Mouse (Mus musculus): ENCODE data around the gene Rtn4r. TPM values are rescaled to one million over a fixed set of nuclear protein-coding genes. Genes with fewer than 3 reads are reported as not detected.

The Rtn4r gene
- total RNA-seq (2021), result 1 to 10 TPM; 3.6 to 5.5 TPM
- long read RNA-seq, experiment 1, result 0 reads
- long read RNA-seq, experiment 2, partial matches to known transcripts, result 3 of 4 reads
- long read RNA-seq, experiment 2, other reads (novel, unspliced or antisense), result 0 of 4 reads

DNA sequence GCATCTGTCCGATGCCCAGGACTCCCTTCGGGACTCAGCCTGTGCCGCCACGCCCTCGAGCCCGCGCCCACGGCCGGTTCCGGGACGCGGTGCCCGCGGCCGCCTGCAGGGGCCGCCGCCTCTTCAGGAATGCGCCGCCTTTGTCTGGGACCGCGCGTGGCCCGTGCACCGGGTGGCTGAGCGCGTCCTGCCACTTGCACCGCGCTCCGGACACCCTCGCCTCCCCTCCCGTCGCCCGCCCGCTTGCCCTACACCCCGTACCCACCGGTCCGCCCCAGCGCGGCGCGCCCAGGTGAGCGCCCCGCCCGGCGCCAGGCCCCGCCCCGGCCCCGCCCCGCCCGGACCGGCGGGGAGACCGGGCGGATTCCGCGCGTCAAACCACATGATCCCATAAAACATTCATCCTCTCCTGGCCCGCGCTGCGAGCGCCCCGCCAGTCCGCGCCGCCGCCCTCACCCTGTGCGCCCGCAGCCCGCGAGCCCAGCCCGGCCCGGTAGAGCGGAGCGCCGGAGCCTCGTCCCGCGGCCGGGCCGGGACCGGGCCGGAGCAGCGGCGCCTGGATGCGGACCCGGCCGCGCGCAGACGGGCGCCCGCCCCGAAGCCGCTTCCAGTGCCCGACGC is at the start of gene Rtn4r:
TSS of gene Rtn4r (plus strand) at position 402 of the 621 bp plus-strand sequence.
- peak; percentile 30 to 66 for DNase-seq

- peak; percentile 63 to 65 for DNase-seq
Measured at GRCm38 (mm10) chr16:18078314-18079015, 49.0 kb upstream of the Rtn4r start.

DNA sequence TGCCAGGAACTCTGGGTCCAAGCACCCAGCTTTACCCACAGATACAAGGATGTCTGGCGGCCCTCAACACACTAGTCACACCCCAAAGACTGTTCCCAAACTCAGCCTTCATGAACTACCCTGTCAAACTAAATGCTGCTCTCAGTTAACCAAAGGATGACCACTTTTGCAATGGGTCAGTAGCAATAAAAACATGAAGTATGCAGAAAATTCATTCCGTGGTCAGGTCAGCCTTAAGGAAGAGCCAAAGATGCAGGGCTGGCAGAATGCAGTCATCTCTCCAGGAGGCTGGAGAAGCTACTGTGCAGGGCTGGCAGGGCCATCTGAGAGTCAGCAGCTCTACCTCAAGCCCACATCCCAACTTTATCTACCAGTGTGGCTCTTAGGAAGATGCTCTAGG is 48.1 kb upstream of the Rtn4r start:
- no peak for DNase-seq

GRCm38 (mm10) chr16:18080171-18080570 is 47.3 kb upstream of the Rtn4r start:
- peak in 1 of 2 experiments; percentile 1 for DNase-seq

DNA sequence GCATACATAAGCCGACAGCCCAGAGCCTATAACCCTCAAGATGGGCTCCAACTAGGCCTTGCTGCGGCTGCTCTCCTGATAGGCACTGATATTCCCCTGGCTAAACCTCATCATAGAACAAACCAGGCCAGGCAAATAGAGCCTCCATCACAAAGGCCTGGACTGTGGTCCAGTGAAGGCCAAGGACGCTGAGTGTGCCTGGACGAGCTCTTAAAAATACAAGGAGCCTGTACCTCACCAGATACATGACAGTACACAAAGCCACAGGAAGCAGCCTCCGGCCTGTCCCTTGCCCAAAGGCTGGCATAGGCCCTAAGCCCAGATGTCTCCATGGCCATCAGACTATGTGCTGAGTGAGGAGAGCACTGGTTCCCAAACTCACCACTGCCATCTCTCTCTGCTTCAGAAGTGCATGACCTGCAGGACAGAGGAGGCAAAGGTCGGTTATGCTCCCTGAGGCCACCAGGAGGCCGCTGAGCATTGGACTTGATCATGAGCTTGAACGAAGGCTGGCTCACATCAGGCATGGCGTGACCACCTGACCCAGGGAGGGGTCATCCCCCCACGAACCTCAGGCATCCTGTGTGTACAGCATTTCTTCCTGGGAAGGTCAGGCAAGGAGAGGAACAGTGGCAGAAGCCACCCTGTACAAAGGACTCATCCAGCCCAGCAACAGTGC is 46.2 kb upstream of the Rtn4r start:
- peak in 1 of 2 experiments; percentile 2 for DNase-seq

GRCm38 (mm10) chr16:18082291-18082690 is 45.2 kb upstream of the Rtn4r start:
- no peak for DNase-seq

GRCm38 (mm10) chr16:18083231-18083951 is 44.1 kb upstream of the Rtn4r start:
- DNase-seq, result peak; percentile 80 to 89

DNA sequence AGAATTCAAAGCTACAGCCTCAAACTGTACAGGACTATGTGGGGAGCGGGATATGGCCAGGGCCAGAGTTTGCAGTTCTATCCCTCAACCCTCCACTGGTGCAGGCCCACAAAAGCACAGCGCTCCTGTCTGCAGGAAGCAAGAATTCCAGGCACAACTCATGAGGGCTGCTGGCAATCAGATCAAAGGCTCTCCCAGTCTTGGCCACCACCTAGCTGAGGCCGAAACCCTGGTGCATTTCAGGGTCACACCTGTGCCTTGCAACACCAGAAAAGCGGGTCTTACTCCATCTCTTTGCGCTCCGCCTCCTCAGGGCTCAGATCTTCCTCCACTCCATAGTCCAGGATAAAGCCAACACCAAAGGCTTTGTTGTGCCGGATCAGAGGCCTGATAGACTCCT is 43.2 kb upstream of the Rtn4r start:
- no peak for DNase-seq

DNA sequence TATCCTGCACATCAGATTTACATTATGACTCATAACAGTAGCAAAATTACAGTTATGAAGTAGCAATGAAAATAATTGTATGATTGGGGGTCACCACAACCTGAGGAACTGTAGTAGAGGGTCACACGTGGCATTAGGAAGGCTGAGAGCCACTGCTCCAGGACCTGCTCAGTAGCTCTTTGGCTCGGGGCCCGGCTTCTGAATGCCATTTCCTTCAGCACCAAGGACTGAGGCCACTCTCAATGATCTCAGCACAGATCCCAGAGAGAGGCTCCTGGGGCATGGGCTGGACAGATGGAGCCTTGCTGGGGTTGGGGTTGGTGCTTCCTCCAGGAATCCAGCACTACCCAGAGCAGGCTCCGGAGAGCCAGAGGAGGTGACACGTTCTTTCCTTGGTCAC is 40.3 kb upstream of the Rtn4r start:
- peak in 1 of 2 experiments; percentile 33 for DNase-seq

- peak in 1 of 2 experiments; percentile 32 for DNase-seq
Measured at GRCm38 (mm10) chr16:18096348-18096747, 31.1 kb upstream of the Rtn4r start.

DNA sequence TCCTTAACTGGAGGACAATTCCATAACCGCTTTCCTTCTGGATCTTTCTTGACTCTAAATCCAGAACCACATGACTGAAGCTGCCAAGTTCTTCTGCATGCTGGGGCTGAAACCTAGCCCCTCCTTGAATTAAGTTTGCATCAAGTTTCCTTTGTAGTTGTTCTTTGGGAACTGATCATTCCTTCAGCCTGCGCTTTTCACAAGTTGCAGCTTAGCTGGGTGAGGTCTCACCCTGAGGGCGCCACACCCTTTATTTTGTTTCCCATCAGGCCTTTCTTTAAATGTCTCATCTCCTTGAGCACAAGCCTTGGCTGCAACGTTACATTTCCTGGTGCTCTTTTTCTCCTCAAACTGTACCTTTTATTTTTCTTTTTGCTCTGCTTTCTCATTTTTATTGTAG is 24.6 kb upstream of the Rtn4r start:
- no peak for DNase-seq

DNA sequence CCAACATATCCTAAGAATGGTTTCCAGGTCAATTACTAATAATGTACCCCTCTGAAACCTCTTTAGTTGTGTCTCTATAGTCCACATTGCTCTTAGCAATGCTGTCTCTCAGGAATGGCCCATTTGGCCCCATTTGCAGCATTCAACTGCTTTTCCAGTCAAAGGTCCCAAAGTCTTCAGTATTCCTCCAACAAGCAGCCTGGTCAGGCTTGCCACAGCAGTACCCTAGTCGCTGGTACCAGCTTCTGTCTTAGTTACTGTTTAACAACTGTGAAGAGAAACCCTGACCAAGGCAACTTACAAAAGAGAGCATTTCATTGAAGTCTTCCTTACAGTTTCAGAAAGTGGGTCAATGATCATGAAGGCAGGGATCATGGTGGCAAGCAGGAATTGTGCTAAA is 24.1 kb upstream of the Rtn4r start:
- no peak for DNase-seq

GRCm38 (mm10) chr16:18103808-18104207 is 23.6 kb upstream of the Rtn4r start:
- no peak for DNase-seq

- peak; percentile 54 to 78 for DNase-seq
Measured at GRCm38 (mm10) chr16:18108221-18108966, 19.0 kb upstream of the Rtn4r start.

DNA sequence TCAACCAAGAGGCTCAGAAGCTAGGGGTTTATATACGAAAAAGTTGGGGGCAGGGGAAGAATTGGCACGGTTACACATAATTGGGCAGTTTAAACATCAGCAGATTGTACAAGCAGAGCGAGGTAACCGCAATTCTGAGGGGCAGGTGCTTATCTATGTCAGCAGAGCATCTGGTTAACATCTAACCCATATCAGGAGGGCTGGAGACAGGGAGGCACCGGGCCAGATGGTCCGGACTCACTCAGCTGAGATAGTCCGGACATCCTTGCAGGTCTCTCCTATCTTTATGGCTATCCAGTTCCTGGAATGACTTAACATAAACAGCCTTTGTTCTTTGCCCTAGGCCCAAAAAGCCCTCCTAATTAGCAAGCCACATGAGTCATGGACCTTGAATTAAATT is 16.4 kb upstream of the Rtn4r start:
- DNase-seq, result no peak

DNA sequence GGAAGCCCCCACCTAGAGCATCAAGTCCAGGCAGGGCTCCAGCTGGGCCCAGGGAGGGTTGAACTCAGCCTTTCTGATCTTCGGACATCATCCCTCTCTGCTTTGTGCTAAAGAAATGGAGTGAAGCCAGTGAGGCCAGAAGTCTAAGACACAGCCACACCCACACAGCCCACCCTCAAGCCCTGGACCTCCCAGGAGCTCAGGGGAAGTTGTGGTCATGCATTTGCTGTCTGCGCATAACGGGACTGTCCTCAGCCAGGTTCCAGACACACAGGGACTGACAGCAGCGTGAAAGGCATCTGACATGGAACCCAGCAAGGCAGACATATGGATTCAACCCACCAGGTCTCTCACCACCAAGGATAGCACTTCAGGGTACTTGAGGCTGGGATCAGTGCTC is 11.0 kb upstream of the Rtn4r start:
- DNase-seq, result no peak

DNA sequence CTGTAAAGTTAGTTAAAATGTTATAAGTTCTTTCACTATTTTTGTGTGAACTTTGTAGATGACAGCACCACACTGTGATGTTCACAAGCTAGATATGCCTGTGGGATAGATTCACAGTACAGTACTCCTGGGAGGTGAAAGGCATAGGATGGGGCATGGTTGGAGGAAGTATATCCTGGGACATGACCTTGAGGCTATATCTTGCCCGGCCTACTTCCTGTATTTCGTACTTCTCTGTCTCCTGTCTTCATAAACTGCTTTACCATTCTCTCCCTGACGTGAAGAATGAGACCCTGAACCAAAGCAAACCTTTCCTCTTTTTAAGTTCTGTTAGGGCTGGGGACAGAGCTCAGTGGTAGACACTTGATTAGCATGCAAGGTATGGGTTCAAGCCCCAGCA is 9.2 kb upstream of the Rtn4r start:
- DNase-seq, result no peak

DNA sequence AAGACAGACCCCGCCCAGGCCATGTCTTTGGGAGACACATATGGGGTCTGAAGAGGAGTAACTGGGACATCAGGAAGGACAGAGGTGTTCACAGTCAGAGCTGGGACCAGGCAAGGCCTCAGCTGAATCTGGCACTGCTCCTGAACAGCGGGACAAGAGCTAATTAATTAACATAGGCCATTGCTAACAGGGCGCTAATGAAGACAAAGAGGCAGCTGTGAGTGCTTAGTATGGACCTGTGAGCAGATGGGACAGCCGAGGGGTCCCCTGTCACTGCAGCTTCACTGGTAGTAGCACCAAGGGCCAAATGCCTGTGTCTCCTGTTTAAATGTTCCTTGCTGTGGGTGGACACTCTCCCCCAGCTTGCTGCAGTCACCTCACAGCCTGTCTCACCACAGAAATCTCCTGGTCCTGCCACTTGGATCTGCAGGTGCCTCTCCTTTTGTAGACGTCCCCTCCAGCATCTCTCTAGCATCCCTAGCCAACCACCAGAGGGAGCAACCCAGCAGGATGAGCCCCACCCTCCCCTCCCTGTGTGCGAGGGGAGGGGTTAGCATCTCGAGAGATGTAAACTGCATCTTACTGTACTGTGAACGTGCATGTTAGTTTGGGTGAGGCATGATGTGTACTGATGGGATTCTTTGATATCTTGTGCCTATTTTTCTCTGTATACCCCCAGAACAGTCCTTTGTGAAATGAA is 8.3 kb upstream of the Rtn4r start:
- DNase-seq, result peak in 1 of 2 experiments; percentile 18

GRCm38 (mm10) chr16:18122740-18123139 is 4.7 kb upstream of the Rtn4r start:
- no peak for DNase-seq

DNA sequence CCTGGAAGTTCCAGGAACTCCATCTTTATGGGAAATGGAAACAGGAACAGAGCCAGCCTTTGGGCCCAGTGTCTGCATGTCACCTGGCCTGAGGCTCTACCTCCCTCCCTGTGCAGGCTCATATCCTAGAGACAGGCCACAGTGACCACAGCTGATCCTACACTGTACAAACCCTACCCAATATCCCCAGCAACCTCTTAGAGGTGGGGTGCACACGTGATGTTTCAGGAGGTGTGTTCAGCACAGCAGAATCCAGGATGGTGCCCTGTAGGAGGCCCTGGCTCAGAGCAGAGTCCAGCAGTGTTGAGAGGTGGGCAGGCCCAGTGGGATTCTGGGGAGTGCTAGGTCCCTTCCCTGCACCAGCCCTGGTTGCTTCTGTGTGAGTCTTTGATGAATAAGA is 4.0 kb upstream of the Rtn4r start:
- DNase-seq, result no peak

- DNase-seq, result no peak
Measured at GRCm38 (mm10) chr16:18124040-18124439, 3.4 kb upstream of the Rtn4r start.
